Mouse (Mus musculus) liver, embryonic 14.5 days (tissue): Measurements from ENCODE around the gene Gm20547.

Experiments
- CTCF ChIP-seq: IDR thresholded peaks from 2 replicates; pipeline ENCODE4 v1.5.1; 2016; ENCODE audit warnings: antibody characterized with exemption, low read depth, control low read depth
- EP300 ChIP-seq: IDR thresholded peaks from 2 replicates; pipeline ENCODE4 v1.6.1; 2016; ENCODE audit warnings: antibody characterized with exemption, low read depth

DNA sequence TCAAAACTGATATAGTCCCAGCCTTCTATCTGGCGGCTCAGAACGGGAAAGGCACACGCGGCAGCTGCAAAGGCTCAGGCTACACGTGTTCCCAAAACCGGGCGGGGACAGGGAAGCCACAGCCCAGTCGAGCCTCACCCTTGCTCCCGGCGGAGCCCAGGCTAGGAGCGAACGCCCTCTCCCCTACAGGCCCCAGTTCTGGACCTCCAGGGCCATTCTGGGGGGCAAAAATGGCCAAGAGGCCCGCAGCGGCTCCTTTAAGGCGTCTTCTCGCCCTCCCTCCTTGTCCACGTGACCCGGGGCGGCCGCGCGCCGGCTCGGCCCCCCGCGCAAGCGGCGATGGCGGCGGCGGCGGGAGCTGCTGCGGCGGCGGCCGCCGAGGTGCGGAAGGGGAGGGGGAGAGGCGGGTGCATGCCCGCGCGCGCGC, 16.3 kb upstream of the Gm20547 start, which contains the start of the genes C2 and Ehmt2:
- TF ChIP-seq CTCF, result no peak
- no peak for TF ChIP-seq EP300
